Mouse (Mus musculus) myocyte (in vitro differentiated cells): ENCODE data around the gene Nfatc2.
A peak's percentile ranks its signal among the peaks of the same experiment; 100 is the strongest.

Experiments
- E2F4 ChIP-seq: IDR thresholded peaks from one replicate; pipeline ENCODE4 v1.6.1; 2011; ENCODE audit warnings: mild to moderate bottlenecking, control low read depth, moderate library complexity; ENCODE audit not compliant: insufficient read depth
- MAX ChIP-seq: IDR thresholded peaks from one replicate; pipeline ENCODE4 v1.6.1; 2011; ENCODE audit warnings: low read depth, mild to moderate bottlenecking, control low read depth
- MYOG ChIP-seq, 3 experiments: IDR thresholded peaks; one replicate each; pipeline ENCODE4 v1.6.1; 2011; ENCODE audit warnings: control low read depth in 2 of 3, low read depth in 2 of 3, mild to moderate bottlenecking in 2 of 3; ENCODE audit not compliant: insufficient read length in 2 of 3, control insufficient read depth in 1 of 3, insufficient read depth in 1 of 3
- POLR2A ChIP-seq: IDR thresholded peaks from one replicate; pipeline ENCODE4 v1.6.1; 2011; ENCODE audit warnings: low read depth, mild to moderate bottlenecking, control low read depth, moderate library complexity; ENCODE audit not compliant: insufficient read length
- POLR2AphosphoS2 ChIP-seq: IDR thresholded peaks from one replicate; pipeline ENCODE4 v1.6.1; 2011; ENCODE audit warnings: low read depth, control low read depth; ENCODE audit not compliant: insufficient read length
- TCF3 ChIP-seq: IDR thresholded peaks from one replicate; pipeline ENCODE4 v1.6.1; 2011; ENCODE audit warnings: low read depth, control low read depth; ENCODE audit not compliant: insufficient read length
- USF1 ChIP-seq: IDR thresholded peaks from one replicate; pipeline ENCODE4 v1.6.1; 2011; ENCODE audit warnings: low read depth, mild to moderate bottlenecking, control low read depth, moderate library complexity

DNA sequence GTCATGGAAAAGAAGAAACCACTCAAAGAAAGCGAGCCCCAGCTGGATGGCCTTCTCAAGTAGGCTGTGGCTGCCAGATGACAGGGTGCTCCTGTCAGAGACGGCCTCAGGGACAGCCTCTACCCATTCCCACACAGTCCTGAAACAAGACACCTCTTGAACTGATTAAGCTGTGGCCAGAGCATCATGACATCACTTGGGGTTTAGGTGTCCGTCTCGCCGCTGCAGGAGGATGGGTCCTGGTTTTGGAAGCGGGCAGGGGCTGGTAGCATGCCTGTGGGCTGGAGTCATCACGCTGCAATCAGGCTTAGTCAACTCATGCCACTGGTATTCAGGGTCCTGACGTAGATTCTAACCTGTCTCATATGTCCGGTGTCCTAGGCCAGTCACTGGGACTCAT is 142.9 kb downstream of the Nfatc2 start:
- no peak for TF ChIP-seq POLR2A
- TF ChIP-seq USF1, result no peak
- no peak for TF ChIP-seq MAX
- no peak for TF ChIP-seq TCF3
- no peak for TF ChIP-seq E2F4
- TF ChIP-seq MYOG (IDR thresholded peaks at IDR 0.05; ENCODE audit: control insufficient read depth in 1 of 3, insufficient read depth in 1 of 3, insufficient read length in 2 of 3, low read depth in 2 of 3), result peak in 1 of 3 experiments; percentile 19
- TF ChIP-seq POLR2AphosphoS2, result no peak
